Mouse (Mus musculus) liver, embryonic 15.5 days (tissue): ENCODE measurements around the gene Ndel1. TPM values are rescaled to one million over a fixed set of nuclear protein-coding genes. Genes with fewer than 3 reads are reported as not detected.
A peak's percentile ranks its signal among the peaks of the same experiment; 100 is the strongest.

Source experiments
- ATAC-seq: fragments of 200-750 bp; cut with Nextera tagmentation; 2 replicates; pipeline ENCODE4 v1.8.0; 2017; ENCODE audit warnings: moderate number of reproducible peaks, mild to moderate bottlenecking, moderate library complexity; ENCODE audit not compliant: insufficient read depth
- H3K27ac ChIP-seq: fragments of 300-500 bp; sonication (generic); replicated peaks from 2 replicates; pipeline ENCODE4 v1.5.1; 2015; ENCODE audit warnings: mild to moderate bottlenecking, inconsistent platforms
- H3K27me3 ChIP-seq: fragments of 300-500 bp; sonication (generic); 2 replicates; pipeline ENCODE4 v1.6.1; 2015; ENCODE audit warnings: mild to moderate bottlenecking, inconsistent platforms
- H3K36me3 ChIP-seq: fragments of 300-500 bp; sonication (generic); replicated peaks from 2 replicates; pipeline ENCODE4 v1.6.1; 2015; ENCODE audit warnings: moderate library complexity, mild to moderate bottlenecking, inconsistent platforms
- H3K4me1 ChIP-seq: fragments of 300-500 bp; sonication (generic); replicated peaks from 2 replicates; pipeline ENCODE4 v1.6.1; 2015; ENCODE audit warnings: inconsistent platforms
- H3K4me2 ChIP-seq: fragments of 300-500 bp; sonication (generic); 2 replicates; pipeline ENCODE4 v1.6.1; 2015; ENCODE audit warnings: moderate library complexity, mild to moderate bottlenecking, inconsistent platforms
- H3K4me3 ChIP-seq: fragments of 300-500 bp; sonication (generic); replicated peaks from 2 replicates; pipeline ENCODE4 v1.5.1; 2015; ENCODE audit warnings: mild to moderate bottlenecking, inconsistent platforms
- H3K9ac ChIP-seq: fragments of 300-500 bp; sonication (generic); 2 replicates; pipeline ENCODE4 v1.6.1; 2015; ENCODE audit warnings: moderate library complexity, mild to moderate bottlenecking, inconsistent platforms
- H3K9me3 ChIP-seq: fragments of 300-500 bp; sonication (generic); replicated peaks from 2 replicates; pipeline ENCODE4 v1.6.1; 2016; ENCODE audit warnings: inconsistent platforms
- WGBS: fragments of 180-500 bp; shearing (Covaris S2); methylation state at CpG from one replicate; pipeline ENCODE4 v1.1.7; 2015; ENCODE audit warnings: mixed read lengths; ENCODE audit not compliant: insufficient replicate concordance; 5-methylcytosine and 5-hydroxymethylcytosine counted together
- polyA plus RNA-seq: library from polyadenylated mRNA; unstranded; fragments of >200 nt; fragmentation: Nextera tagmentation; extraction: Ambion mirVana; gene quantifications from 2 replicates; pipeline ENCODE4 v1.2.1, GENCODE M21; 2015

The Ndel1 gene
- polyA plus RNA-seq, 1 experiment from 2014 or later: 37.6 TPM

- H3K27me3 ChIP-seq: peaks cover 19% of the 10 kb centered on the region; the same call in 1 of the 2 replicates
- 11% methylated on average over 9 of the region's 9 CpGs for WGBS
- no peak overlapping the region for H3K4me3 ChIP-seq
- peak; percentile 72 for ATAC-seq
- no peak overlapping the region for H3K9ac ChIP-seq
- peak overlapping the region; percentile 48 for H3K27ac ChIP-seq
- no peaks in the 10 kb centered on the region for H3K9me3 ChIP-seq
- H3K4me2 ChIP-seq: no peak overlapping the region
- H3K36me3 ChIP-seq: no peaks in the 10 kb centered on the region
- H3K4me1 ChIP-seq: peaks cover 27% of the 10 kb centered on the region
Measured at GRCm38 (mm10) chr11:68864544-68865189, 7.0 kb downstream of the Ndel1 start.

DNA sequence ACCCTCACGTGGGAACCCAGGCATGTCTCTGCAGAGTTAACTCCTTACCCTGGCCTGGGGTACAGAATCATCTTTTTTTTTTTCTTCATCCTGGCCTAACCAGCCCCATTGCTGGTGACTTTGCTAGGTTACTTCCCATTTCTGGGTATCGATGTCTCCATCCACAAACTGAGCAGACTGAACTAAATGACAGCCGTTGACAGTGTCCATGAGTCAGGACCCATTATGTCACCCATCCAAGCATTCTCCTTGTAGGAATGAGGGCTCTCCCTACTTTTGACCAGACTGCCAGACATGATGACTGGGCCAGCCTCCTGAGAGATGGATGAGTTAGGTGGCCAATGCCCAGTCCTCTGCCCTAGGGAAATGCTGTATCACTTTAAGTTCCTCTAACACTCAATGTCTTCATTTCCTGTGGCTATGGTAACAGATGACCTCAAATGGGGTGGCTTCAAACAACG, 8.0 kb downstream of the Ndel1 start:
- Histone ChIP-seq H3K27ac (no peak overlapping the region), H3K9me3 (no peaks in the 10 kb centered on the region), H3K4me1 (peaks cover 27% of the 10 kb centered on the region), H3K4me3 (no peak overlapping the region), H3K4me2 (peak overlapping the region; percentile 6; the same call in 1 of the 2 replicates), H3K36me3 (no peaks in the 10 kb centered on the region), H3K27me3 (peaks cover 19% of the 10 kb centered on the region; the same call in 1 of the 2 replicates), H3K9ac (no peak overlapping the region)
- no peak for ATAC-seq
- WGBS: 17% methylated on average over 4 of the region's 4 CpGs

- Histone ChIP-seq H3K27me3 (peaks cover 19% of the 10 kb centered on the region; the same call in 1 of the 2 replicates), H3K4me3 (no peak overlapping the region), H3K4me1 (peaks cover 24% of the 10 kb centered on the region), H3K4me2 (no peak overlapping the region), H3K9me3 (no peaks in the 10 kb centered on the region), H3K27ac (no peak overlapping the region), H3K9ac (no peak overlapping the region), H3K36me3 (no peaks in the 10 kb centered on the region)
- WGBS: 73% methylated on average over 2 of the region's 2 CpGs
- no peak for ATAC-seq
Measured at GRCm38 (mm10) chr11:68862260-68862659, 9.4 kb downstream of the Ndel1 start.

GRCm38 (mm10) chr11:68859943-68860593, 11.6 kb downstream of the Ndel1 start:
- no peak overlapping the region for H3K4me3 ChIP-seq
- no peak for ATAC-seq
- H3K9me3 ChIP-seq: no peaks in the 10 kb centered on the region
- H3K27ac ChIP-seq: no peak overlapping the region
- H3K36me3 ChIP-seq: no peaks in the 10 kb centered on the region
- peaks cover 30% of the 10 kb centered on the region for H3K4me1 ChIP-seq
- H3K27me3 ChIP-seq: 0 out of 2 replicates have a peak, but pooled peaks cover 9% of the 10 kb centered on the region
- no peak overlapping the region for H3K4me2 ChIP-seq
- WGBS: 69% methylated on average over 8 of the region's 8 CpGs
- H3K9ac ChIP-seq: no peak overlapping the region

- WGBS: 70% methylated on average over 3 of the region's 3 CpGs
- no peak overlapping the region for H3K27ac ChIP-seq
- no peaks in the 10 kb centered on the region for H3K36me3 ChIP-seq
- H3K4me3 ChIP-seq: no peak overlapping the region
- H3K4me2 ChIP-seq: no peak overlapping the region
- peaks cover 43% of the 10 kb centered on the region for H3K4me1 ChIP-seq
- no peak overlapping the region for H3K9ac ChIP-seq
- no peak for ATAC-seq
- H3K9me3 ChIP-seq: no peaks in the 10 kb centered on the region
- H3K27me3 ChIP-seq: 0 out of 2 replicates have a peak, but pooled peaks cover 4% of the 10 kb centered on the region
Measured at GRCm38 (mm10) chr11:68857329-68857728, 14.3 kb downstream of the Ndel1 start.

GRCm38 (mm10) chr11:68854621-68855020, 17.0 kb downstream of the Ndel1 start:
- no peaks in the 10 kb centered on the region for H3K9me3 ChIP-seq
- no peaks in the 10 kb centered on the region for H3K27me3 ChIP-seq
- H3K4me3 ChIP-seq: no peak overlapping the region
- H3K36me3 ChIP-seq: no peaks in the 10 kb centered on the region
- no peak overlapping the region; the same call in 1 of the 2 replicates for H3K9ac ChIP-seq
- no peak for ATAC-seq
- WGBS: 72% methylated on average over 3 of the region's 3 CpGs
- no peak overlapping the region for H3K4me2 ChIP-seq
- peak overlapping the region; percentile 100 for H3K27ac ChIP-seq
- peaks cover 56% of the 10 kb centered on the region for H3K4me1 ChIP-seq

DNA sequence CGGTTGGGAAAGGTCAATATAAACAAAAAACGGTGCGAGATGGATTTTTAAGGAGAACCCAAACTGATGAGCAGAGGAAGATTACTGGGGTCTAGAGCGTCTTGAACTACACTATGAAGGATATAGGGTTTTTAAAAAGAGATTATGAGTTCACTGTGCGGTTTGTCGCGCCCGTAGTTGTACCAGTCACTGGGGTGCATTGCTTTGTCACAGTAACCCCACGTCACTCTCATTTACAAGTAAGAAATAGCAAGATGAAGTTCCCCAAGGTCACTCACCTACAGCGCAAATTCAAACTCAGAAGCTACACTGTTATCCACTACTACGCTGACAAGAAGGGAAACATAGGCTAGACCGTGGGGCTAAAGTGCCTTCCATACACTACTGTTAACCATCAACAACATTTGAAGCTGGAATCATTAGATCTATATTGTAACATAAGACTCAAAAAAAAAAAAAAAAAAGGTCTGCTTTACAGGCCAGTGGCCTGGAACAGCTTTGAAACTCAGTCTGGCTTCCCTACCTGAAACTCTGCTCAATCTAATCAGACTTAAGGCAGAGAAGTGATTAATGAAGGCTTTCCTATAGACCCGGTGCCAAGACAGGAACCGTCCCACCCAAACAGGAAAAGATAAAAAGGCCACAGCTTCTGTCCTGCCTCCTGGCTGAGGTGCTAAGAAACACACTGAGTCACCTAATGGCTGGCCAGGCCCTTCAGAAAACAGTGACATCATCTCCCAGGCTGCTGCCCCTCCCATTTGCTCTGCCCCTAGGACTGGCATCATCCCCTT, 17.9 kb downstream of the Ndel1 start:
- Histone ChIP-seq H3K27me3 (no peaks in the 10 kb centered on the region), H3K9ac (peak overlapping the region; percentile 65), H3K9me3 (no peaks in the 10 kb centered on the region), H3K36me3 (no peaks in the 10 kb centered on the region), H3K4me3 (peak overlapping the region; percentile 96), H3K27ac (peak overlapping the region; percentile 100), H3K4me2 (peak overlapping the region; percentile 85), H3K4me1 (peaks cover 59% of the 10 kb centered on the region)
- WGBS: 18% methylated on average over 14 of the region's 14 CpGs
- peak; percentile 11 for ATAC-seq

GRCm38 (mm10) chr11:68852932-68853409, 18.7 kb downstream of the Ndel1 start:
- Histone ChIP-seq H3K27me3 (no peaks in the 10 kb centered on the region), H3K4me3 (peak overlapping the region; percentile 96), H3K36me3 (no peaks in the 10 kb centered on the region), H3K9ac (peak overlapping the region; percentile 99), H3K4me2 (peak overlapping the region; percentile 85), H3K27ac (peak overlapping the region; percentile 100), H3K4me1 (peaks cover 59% of the 10 kb centered on the region), H3K9me3 (no peaks in the 10 kb centered on the region)
- ATAC-seq: peak; percentile 99
- WGBS: 0% methylated on average over 42 of the region's 42 CpGs

DNA sequence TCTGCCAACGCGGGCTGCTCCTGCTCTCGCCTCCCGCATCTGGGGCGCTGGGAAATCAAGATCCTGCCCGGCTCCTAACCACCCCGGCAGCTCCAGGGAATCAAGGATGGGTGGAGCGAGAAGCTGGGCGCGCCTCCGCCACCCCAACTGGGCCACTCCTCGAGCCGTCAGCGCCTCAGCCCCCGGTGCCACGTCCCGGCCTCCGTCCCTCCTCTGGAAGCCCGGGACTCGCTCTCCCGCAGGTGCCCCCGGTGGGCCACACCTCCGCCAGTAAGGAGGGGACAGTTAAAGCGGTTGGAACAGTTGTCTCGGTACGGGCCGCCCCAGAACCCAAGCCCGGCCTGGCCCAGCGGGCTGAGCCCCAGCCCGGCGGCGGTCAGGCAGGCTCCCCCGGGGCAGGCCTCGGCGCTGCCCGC, 19.2 kb downstream of the Ndel1 start:
- Histone ChIP-seq H3K9ac (peak overlapping the region; percentile 99), H3K27me3 (no peaks in the 10 kb centered on the region), H3K4me2 (peak overlapping the region; percentile 85), H3K9me3 (no peaks in the 10 kb centered on the region), H3K27ac (peak overlapping the region; percentile 100), H3K4me1 (peaks cover 59% of the 10 kb centered on the region), H3K36me3 (no peaks in the 10 kb centered on the region), H3K4me3 (peak overlapping the region; percentile 96)
- under 1% methylated on average over 36 of the region's 36 CpGs for WGBS
- peak; percentile 82 for ATAC-seq

GRCm38 (mm10) chr11:68851644-68852485, 19.8 kb downstream of the Ndel1 start:
- H3K36me3 ChIP-seq: no peaks in the 10 kb centered on the region
- ATAC-seq: no peak

More at GRCm38 (mm10) chr11:68851644-68852485, 19.8 kb downstream of the Ndel1 start:
- WGBS: 1% methylated on average over 13 of the region's 13 CpGs
- H3K9me3 ChIP-seq: no peaks in the 10 kb centered on the region
- peak overlapping the region; percentile 100 for H3K27ac ChIP-seq
- peaks cover 60% of the 10 kb centered on the region for H3K4me1 ChIP-seq
- H3K4me3 ChIP-seq: peak overlapping the region; percentile 96
- peak overlapping the region; percentile 85 for H3K4me2 ChIP-seq
- peak overlapping the region; percentile 99 for H3K9ac ChIP-seq
- H3K27me3 ChIP-seq: no peaks in the 10 kb centered on the region
